Mouse (Mus musculus) Muller cell, postnatal 12 days (primary cell): ENCODE measurements around the gene Pex6.

Experiments
- DNase-seq: peaks from one replicate; pipeline ENCODE4 v3.0.0-alpha.2; 2015; ENCODE audit errors: inconsistent ontology term

Gene Pex6

DNA sequence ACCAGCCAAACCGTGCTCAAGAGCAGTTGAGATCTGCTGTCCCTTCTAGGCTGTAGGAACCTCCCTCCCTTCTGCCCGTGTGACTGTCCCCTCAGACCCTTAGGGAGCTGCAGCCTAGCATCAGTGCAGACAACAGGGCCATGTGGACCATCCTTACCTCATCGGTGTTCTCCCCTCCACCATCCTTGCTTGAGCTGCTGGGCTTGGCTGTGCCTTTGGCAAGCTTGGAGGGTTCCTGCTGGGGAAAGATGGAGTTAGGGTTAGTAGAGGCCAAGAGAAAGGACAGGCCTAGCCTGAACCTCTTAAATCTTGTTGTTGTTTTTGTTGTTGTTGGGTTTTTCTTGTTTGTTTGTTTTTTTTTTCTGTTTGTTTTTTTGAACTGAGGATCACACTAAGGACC, 11.4 kb upstream of the Pex6 start:
- DNase-seq, result no peak

DNA sequence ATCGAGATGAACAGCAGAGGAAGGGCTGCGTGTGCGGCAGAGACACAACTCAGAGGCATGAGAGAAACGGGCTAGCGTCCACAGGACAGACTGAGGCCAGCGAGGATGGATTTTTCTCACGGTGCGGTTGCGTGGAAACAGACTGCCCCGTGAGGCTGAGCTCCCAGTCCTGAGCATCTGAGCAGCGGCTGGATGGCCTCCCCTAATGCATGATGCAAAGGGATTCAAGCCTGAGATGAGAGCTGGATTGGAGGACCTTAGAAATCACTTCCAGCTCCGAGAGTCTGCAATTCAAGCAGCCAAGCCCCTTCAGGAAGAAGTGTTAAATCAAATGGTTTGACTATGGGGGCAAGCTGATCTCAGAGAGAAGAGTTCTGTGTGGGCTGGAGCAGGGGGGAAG, 9.8 kb upstream of the Pex6 start:
- DNase-seq, result no peak

DNA sequence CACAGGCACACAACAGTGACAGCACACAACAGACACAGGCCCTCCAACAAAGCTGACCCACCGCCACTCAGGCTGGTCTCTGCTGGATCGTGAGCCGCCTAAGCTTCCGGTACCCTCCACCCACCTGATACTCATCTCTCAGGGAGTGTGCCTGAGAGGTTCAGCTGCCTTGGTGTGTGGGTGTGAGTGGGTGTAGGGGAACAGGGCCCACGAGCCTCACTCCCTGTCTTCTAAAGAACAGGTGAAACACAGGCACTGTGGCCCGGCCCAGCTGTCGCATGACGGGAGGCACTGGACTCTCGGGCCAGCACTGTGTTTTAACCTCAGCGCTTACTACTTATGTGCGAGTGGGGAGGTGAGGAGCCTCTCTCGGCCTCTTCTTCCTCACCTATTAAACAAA, 9.2 kb upstream of the Pex6 start:
- no peak for DNase-seq

DNA sequence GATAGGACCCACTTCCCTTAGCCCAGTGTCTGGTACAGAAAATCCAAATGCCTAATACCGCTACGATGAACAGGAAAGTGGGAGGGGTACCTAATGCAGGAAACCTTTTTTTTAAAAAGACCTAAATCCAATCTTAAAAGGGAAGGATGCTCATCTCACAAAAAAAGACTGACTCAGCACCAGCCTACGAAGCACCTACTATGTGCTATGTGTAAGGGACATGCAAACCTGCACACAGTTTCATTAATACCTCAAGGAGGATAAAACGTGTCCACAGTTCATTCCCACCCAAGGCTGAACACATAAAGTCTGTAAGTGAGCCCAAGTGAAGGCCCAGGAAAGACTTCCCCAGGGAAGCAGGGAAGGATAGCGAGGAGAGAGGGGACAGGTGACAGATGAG, 8.8 kb upstream of the Pex6 start:
- no peak for DNase-seq

DNA sequence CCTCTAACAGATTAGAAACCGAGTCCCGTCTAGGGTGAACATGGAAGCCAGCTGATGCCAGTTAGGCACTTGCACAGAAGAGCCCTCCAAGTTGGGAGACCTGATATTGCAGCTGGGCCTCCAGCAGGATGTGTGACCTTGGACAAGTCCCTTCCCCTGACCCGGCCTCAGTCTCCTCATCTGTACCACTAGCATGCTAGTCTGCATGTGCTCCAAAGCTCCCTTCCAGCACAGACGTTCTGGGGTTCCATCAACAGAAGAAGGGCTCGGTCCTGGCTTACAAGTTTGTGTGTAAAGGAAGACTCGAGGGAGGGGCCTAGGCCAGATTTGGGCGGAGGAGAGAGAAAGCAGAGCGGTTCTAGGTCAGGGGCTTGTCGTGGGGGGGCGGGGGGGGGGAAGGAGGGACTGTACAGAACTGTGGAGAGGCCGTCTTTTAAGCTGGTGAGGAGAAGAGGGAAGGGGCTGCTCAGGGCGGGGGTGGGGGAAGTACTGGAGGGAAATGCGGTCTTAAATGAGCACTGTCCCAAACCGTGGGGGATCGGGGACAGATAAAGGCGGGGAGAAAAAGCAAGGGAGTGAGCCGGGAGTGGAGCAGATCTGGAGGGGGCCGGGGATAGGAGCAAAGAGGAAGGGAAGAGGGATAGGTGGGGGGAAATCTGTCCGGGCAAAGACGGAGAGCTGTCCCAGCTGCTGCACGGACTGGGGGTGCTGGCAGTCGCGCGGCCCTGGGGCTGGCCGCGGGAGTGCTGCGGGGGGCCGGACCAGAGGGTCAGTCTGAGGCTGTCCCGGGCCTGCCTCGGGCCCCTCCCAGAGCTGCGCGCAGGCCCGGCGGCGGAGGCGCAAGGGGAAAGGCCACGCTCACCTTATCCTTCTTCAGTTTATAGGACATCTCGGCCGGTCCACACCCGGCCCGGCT, 7.0 kb upstream of the Pex6 start:
- peak; percentile 14 for DNase-seq

DNA sequence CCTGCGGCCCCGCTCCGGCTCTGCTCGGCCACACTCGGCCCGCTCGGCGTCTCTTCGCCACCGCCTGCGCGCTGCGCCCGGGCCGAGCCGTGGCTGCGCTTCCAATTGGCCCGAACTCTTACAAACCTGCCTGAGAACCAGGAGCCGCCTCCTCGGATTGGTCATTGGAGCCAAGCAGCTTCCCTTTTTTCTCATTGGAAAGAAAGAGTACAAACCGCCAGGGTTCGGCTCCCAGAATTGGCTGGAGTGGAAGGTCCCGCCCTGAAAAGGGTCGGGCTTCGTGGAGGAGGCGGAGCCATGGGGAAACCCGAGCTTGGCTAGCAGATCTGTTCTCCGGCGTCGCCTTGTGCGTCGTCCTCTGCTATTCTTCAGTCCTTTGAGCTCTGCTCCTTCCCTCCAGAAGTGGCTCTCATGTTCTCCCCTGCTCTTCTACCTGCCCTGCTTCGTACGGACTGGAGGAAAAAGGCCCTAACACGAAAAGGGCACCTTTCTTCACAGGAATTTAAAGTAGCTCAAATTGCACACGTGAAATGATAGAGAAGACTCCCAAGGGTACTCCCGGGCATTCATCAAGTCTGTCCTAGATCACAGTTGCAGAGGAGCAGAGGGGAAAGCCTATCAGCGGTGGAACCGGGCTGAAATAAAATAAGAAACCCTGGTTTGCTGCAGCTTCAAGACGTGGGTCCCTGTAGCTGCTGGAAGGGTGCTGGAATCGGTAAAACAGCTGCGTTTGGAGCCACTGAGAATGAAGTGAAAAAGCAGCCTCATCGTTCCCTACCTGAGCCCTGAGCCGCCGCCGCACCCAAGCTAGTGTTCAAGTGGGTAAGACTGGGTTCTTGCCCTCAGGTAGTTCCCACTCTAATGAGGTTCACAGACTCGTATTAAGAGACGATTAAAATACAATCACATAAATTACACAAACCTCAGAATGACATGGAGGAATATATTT, 6.1 kb upstream of the Pex6 start, which contains the start of gene Ppp2r5d:
Ppp2r5d (minus strand) TSS at position 225 of the 949 bp plus-strand sequence.
- peak; percentile 99 for DNase-seq

DNA sequence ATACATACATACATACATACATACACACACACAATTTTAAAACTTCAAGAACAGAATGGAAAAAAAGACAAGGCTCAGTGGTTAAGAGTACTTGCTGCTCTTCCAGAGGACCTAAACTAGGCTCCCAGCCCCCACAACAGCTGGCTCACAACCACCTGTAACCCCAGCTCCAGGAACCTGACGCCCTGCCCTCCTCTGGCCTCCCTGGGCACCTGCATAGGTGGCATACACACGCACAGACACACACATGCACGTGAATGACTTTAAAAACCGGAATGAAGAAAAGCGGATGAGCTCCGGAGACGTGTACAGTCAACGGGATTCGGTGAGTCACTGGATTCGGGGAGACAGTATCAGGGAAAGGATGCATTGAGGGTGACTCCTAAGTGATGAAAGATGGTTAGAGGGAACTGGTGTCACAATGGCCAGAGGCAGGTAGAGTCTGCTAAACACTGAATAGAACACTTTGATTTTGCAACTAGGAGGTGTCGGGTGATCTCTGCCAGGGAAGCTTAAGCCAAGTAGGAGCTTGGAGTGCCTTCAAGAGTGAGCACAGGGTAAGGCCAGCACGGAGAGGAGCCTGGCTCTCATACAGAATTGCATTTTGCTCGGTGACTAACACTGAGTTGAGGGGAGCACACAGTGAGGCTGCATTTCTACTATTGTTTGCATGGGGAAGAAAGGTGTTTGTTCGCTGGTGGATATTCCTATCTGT, 4.7 kb upstream of the Pex6 start:
- DNase-seq, result no peak

DNA sequence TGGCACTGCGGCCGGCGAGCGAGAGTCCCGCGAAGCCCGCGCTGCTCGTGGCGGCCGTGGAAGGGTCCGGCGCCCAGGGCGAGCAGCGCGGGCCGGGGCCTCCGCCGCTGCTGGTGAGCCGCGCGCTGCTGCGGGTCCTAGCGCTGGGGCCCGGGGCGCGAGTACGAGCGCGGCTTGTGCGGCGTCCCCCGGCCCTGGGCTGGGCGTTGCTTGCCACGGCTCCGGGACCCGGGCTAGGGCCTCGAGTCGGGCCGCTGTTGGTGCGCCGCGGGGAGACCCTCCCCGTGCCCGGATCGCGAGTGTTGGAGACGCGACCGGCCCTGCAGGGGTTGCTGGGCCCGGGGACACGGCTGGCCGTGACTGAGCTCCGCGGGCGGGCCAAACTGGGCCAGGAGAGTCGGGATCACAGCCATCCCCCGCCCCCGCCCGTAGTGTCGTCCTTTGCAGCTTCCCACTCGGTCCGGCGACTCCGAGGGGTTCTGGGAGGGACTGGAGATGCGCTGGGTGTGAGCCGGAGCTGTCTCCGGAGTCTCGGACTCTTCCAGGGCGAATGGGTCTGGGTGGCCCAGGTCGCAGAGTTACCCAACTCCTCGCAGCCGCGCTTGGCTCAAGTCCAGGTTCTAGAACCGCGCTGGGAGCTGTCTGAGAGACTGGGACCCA, 479 bp downstream of the Pex6 start:
- DNase-seq, result peak; percentile 67

DNA sequence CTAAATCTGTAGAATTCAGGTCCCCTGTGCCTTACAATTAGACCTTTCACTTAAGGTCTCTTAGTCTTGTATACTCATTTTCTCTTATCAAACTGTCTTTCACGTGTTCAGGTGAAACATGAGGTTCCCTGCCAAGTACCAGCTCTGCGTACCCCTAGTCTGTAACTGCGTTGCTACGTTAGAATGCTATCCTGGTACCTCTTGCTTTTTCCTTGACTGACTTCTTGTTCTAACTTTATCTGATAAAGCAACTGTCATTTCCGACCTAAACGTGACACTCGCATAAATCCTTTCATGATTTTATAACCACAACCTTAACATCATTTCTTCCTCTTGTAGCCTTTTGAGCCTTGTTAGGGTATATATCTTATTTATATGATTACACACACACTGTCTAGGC, 1.2 kb downstream of the Pex6 start:
- no peak for DNase-seq

DNA sequence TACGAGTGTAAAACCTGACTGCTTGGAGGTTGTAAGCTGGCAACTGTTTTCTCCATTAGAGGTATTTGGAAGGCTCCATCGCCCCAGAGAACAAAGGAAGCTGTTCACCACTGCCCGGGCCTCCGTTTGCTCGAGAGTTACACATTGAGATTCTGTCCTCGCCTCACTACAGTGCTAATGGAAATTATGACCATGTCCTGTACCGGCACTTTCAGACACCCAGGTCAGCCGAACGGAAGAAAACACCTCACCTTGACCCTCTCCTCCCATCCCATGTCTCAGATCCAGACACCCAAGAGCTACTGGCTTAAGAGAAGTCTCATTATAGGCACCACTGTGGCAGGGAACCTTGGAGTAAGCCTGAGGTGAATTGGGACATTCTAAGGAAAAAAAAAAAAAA, 2.6 kb downstream of the Pex6 start:
- no peak for DNase-seq

DNA sequence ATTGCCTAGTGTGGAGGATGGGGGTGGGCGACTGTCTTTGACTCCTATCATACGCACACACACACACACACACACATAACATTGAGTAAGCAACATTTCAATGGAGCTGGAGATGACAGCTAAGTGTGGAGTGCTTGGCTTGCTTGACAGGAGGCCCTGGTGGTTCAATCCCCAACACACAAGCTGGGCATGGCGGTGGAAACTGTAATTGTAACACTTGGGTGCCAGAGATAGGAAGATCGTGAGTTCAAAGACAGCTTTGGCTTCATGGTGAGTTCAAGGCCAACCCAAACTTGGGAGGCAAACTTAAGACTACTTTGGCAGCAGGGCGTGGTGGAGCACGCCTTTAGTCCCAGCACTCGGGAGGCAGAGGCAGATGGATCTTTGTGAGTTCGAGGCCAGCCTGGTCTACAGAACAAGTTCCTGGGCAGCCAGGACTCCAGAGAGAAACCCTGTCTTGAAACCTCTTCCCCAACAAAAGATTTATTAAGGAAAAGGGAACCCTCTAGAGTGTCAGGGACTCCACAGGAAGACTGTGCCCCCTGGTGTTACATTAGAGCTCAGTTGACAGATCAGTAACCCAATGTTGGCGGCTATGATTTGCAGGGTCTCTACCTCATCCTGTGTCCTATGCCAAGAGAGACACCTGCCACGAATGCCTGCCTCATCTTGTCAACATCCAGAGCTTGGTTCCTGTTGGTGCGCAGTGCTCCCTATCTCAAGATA, 3.7 kb downstream of the Pex6 start:
- no peak for DNase-seq

DNA sequence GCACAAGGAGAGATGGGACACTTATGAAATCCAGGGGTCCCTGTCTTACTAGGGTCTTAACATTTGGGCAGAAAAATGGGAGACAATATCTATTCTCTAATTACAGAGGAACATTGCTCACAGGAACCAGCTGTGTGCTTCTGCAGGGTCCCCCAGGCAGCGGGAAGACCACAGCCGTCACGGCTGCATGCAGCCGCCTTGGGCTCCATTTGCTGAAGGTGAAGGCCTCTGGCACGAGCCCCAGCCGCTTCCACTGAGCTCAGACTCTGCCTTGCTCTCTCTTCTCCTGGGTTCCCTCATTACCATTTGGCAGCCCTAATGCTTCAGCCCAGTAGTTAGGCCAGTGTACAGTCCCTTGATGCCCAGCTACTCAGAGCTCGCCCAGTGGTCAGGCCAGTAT, 9.8 kb downstream of the Pex6 start:
- DNase-seq, result no peak

DNA sequence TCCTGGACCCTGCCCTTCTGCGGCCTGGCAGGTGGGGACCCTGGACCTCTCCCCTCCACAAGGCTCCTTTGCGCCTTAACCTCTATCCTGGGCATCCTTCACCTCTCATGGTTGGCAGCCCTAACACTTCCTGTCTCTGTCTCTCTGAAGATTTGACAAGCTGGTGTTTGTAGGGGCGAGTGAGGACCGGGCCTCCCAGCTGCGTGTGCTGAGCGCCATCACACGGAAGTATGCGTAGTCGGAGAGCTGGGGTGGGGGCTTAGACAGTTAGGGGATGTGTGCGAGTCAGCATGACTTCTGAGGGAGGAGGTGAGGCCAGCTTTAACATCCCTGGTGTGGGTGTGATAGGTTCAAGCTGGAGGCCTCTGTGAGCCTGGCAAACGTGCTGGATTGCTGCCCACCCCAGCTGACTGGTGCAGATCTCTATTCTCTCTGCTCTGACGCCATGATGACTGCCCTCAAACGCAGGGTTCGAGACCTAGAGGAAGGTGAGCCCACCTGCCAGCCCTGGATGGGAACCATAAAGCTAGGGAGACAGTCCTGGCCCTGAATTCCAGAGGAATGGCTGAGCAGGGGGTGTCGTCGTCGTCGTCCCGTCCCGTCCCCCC, 13.3 kb downstream of the Pex6 start:
- no peak for DNase-seq

DNA sequence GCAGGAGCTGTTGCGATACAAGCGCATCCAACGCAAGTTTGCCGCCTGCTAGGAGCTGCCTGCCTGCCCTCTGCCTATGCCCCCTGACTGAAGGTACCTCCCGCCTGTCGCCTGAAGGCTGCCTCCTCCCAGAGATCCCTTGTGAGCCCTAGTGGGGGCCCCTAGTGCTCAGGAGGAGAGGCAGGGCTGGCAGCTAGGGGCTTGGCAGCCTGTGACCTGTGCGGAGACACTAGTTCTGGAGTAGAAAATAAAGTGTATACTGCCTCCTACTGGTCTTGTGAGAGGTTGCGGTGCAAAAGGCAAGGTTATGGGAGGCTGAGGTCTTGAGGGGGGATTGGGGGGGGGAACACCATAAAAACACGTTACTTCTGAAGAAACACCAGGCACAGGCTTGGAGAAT, 14.0 kb downstream of the Pex6 start:
- peak; percentile 32 for DNase-seq

DNA sequence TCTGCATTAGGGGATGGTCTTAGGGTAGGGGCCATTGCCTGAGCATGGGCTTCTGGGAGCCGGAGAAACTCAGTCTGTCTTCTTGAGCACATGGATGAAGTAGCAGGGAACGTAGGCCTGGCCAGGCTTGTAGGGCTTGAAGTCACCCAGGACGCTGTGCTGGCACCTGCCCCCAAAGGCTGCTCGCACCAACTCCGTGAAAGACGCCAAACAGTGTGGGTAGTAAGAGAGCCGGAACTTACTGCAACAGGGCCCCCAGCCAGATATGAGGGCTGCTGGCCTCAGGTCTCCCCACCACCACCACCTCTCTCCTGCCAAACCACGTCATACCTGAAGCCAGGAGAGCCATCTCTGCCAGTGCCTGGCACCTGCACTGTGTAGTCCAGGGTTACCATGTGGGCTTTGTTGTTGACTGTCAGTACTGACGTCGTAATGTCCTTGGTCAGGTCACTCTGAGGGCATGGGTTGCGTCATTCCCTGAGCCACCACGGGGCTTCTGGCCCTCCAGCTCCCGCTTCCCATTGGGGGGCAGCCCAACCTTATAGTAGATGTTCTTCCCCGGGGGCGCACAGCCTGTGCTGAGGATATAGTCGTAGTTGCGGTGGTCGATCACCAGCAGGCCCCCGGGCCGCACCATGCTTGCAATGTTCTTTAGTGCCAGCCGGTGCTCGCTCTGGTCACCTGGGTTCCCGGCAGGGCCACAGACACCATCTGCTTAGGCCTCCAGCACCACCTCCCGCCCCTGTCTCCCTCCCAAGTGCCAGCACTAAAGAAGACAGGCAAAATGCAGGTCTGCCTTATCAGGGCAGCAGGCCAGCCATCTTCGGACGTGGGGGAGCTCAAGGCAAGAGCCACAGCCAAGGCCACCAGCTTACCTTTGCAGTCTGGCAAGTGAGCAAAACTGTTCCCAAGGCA, 14.7 kb downstream of the Pex6 start:
- no peak for DNase-seq

DNA sequence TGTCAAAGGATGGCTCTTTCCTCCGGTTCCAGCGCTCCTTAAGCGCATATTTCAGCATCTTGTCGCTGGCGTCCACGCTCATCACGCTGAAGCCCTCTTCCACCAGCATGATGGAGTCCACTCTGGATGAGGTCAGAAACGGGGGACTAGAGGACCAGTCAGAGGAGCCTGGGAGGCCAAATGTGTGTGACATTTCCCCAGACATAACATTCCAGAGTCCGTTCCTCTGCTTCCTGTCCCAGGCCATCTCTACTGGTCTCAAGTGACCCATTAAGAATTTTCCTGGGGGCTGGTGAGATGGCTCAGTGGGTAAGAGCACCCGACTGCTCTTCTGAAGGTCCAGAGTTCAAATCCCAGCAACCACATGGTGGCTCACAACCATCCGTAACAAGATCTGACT, 16.0 kb downstream of the Pex6 start:
- no peak for DNase-seq

DNA sequence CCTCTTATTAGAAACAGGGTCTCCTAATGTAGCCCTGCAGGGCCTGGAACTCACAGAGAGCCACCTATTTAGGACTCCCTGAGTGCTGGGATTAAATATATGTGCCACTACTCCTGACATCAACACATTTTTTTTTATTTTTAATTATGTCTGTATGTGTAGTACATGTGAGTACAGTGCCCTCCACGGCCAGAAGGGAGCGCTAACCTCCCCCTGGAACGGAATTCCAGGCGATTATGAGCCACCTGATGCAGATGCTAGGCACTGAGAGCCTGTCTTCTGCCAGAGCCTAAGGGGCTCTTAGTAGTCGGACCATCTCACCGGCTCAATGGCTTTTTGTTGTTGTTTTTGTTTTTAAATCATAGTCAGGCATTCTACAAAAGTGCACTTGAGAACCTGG, 16.8 kb downstream of the Pex6 start:
- DNase-seq, result no peak

DNA sequence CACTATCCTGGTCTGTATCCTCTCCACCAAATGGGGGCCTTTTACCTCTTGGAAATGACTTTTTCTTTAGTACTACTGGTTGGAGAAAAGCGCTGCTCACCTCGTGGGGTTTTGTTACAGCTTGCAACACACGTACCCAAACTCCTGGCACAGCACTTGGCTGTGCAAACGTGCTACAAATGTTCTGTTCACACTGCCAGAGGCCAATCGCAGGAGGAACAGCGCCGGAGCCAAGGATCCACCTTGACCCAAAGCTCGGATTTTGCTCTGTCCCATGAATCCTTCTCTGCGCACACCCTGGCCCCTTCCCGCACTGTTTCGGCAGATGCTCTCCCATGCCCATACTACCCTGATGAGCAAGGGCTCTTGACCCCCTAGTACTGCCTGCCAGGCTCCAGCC, 17.2 kb downstream of the Pex6 start:
- no peak for DNase-seq

DNA sequence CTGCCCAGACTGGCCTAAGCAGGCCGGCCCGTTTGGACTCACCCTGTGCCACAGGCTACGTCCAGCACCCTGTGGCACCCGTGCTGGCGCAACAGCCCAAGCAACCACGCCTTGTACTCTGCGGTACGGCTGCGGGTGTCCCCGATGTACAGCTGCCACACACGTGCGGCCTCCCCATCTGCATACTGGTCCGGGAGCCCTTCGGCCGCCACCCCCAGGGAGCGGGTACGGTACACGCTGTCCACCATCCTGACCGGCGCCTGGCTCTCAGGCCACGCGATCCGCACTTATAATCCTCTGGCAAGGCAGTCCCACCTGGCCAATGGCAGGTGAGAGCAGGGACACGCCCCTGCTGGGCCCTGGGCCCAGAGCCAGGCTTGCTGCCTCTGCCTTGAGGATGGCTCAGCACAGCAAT, 17.6 kb downstream of the Pex6 start, which contains the start of gene Gnmt:
Gnmt (minus strand) TSS at position 265 of the 415 bp plus-strand sequence.
- no peak for DNase-seq
